Mouse (Mus musculus): ENCODE data around the gene Adam20. TPM values are rescaled to one million over a fixed set of nuclear protein-coding genes. Genes with fewer than 3 reads are reported as not detected.
"Not testable (repeated sequence)": the region's sequence is repeated elsewhere in the genome, so short reads cannot be mapped to it uniquely, and the experiment has no call there.

The Adam20 gene
- polyA plus RNA-seq (2014; fragmentation: Nextera tagmentation; extraction: Ambion mirVana), result not detected in 2 replicates

GRCm38 (mm10) chr8:40792973-40793372, at the start of gene Adam20:
Gene Adam20 (plus strand): TSS chr8:40793273.
- H3K36me3 ChIP-seq (ENCODE audit: control insufficient read depth, insufficient read depth, low read length); ATAC-seq (ENCODE audit: low read depth); H3K4me3 ChIP-seq (ENCODE audit: low read depth, low read length); H3K27ac ChIP-seq (ENCODE audit: low read depth, low read length); H3K9me3 ChIP-seq (ENCODE audit: control insufficient read depth, low read length); H3K27me3 ChIP-seq (ENCODE audit: control insufficient read depth, insufficient read depth, low read length); H3K4me1 ChIP-seq (ENCODE audit: control insufficient read depth, insufficient read depth, low read length); H3K4me2 ChIP-seq (ENCODE audit: low read depth, low read length); H3K9ac ChIP-seq (replicated peaks; ENCODE audit: low read depth, low read length): not testable (repeated sequence)
- 88% methylated on average over 1 of the region's 1 CpGs for WGBS

- not testable (repeated sequence) for H3K9me3 ChIP-seq (ENCODE audit: control insufficient read depth, low read length); H3K9ac ChIP-seq (replicated peaks; ENCODE audit: low read depth, low read length); H3K27me3 ChIP-seq (ENCODE audit: control insufficient read depth, insufficient read depth, low read length); H3K4me3 ChIP-seq (ENCODE audit: low read depth, low read length); H3K27ac ChIP-seq (ENCODE audit: low read depth, low read length); H3K4me1 ChIP-seq (ENCODE audit: control insufficient read depth, insufficient read depth, low read length); H3K36me3 ChIP-seq (ENCODE audit: control insufficient read depth, insufficient read depth, low read length); ATAC-seq (ENCODE audit: low read depth); H3K4me2 ChIP-seq (ENCODE audit: low read depth, low read length)
- WGBS, result 65% methylated on average over 1 of the region's 1 CpGs
Measured at GRCm38 (mm10) chr8:40751908-40752307, 41.2 kb upstream of the Adam20 start, which contains the start of gene Adam25. Gene Adam25 (plus strand): TSS chr8:40752208.

- Histone ChIP-seq H3K27ac (ENCODE audit: low read depth, low read length) (no peak overlapping the region), H3K4me2 (ENCODE audit: low read depth, low read length) (no peak overlapping the region), H3K9me3 (ENCODE audit: control insufficient read depth, low read length) (no peaks in the 10 kb centered on the region), H3K4me1 (ENCODE audit: control insufficient read depth, insufficient read depth, low read length) (no peaks in the 10 kb centered on the region), H3K4me3 (ENCODE audit: low read depth, low read length) (no peak overlapping the region), H3K36me3 (ENCODE audit: control insufficient read depth, insufficient read depth, low read length) (no peaks in the 10 kb centered on the region), H3K9ac (replicated peaks; ENCODE audit: low read depth, low read length) (no peak overlapping the region), H3K27me3 (ENCODE audit: control insufficient read depth, insufficient read depth, low read length) (no peaks in the 10 kb centered on the region)
- no peak for ATAC-seq (ENCODE audit: low read depth)
Measured at GRCm38 (mm10) chr8:40783320-40783719, 9.8 kb upstream of the Adam20 start.

GRCm38 (mm10) chr8:40803379-40804079, 10.5 kb downstream of the Adam20 start:
- no peak overlapping the region for H3K4me3 ChIP-seq (ENCODE audit: low read depth, low read length)
- no peak overlapping the region for H3K4me2 ChIP-seq (ENCODE audit: low read depth, low read length)
- no peak for ATAC-seq (ENCODE audit: low read depth)
- WGBS, result 82% methylated on average over 2 of the region's 2 CpGs
- H3K9me3 ChIP-seq (ENCODE audit: control insufficient read depth, low read length), result no peaks in the 10 kb centered on the region
- H3K9ac ChIP-seq (replicated peaks; ENCODE audit: low read depth, low read length), result no peak overlapping the region
- H3K36me3 ChIP-seq (ENCODE audit: control insufficient read depth, insufficient read depth, low read length), result no peaks in the 10 kb centered on the region
- H3K4me1 ChIP-seq (ENCODE audit: control insufficient read depth, insufficient read depth, low read length), result no peaks in the 10 kb centered on the region
- no peak overlapping the region for H3K27ac ChIP-seq (ENCODE audit: low read depth, low read length)
- H3K27me3 ChIP-seq (ENCODE audit: control insufficient read depth, insufficient read depth, low read length), result no peaks in the 10 kb centered on the region

Other genes with a start within 250 kb of the Adam20 start
- not detected in 2 replicates for gene Adam24, start 118.2 kb upstream of the Adam20 start, polyA plus RNA-seq (2014; fragmentation: Nextera tagmentation; extraction: Ambion mirVana)
- not detected in 2 replicates for gene Adam25, start 41.1 kb upstream of the Adam20 start, polyA plus RNA-seq (2014; fragmentation: Nextera tagmentation; extraction: Ambion mirVana)
- gene Adam39, start 29.7 kb downstream of the Adam20 start, polyA plus RNA-seq (2014; fragmentation: Nextera tagmentation; extraction: Ambion mirVana), result not detected in 2 replicates